Mouse (Mus musculus) bone marrow macrophage, adult 2 months (primary cell): ENCODE data around the gene Nrxn2.

Source experiments
- CTCF ChIP-seq: IDR thresholded peaks from 2 replicates; pipeline ENCODE4 v1.5.1; 2012; ENCODE audit warnings: low read depth, mild to moderate bottlenecking, low read length, moderate library complexity
- POLR2A ChIP-seq: IDR thresholded peaks from 2 replicates; pipeline ENCODE4 v1.6.1; 2012; ENCODE audit warnings: mild to moderate bottlenecking, low read depth, low read length, borderline replicate concordance

- no peak for TF ChIP-seq CTCF
- no peak for TF ChIP-seq POLR2A
Observed at GRCm38 (mm10) chr19:6503926-6504655, 85.6 kb downstream of the Nrxn2 start.
